10 mouse cellular contexts compared by ENCODE assay signal in genomic region chr15:77244634-77245033, GRCm38 (mm10).
DNase-seq lines count a peak whose midpoint lies in the region; ATAC-seq and TF ChIP-seq lines count a peak whose summit lies in the region.
"Had no signal": no experiment of that assay in that cellular context is flagged by ENCODE, and none has a peak within 500 bp of the region (broad histone marks: within the 10 kb centered on the region; RNA-seq: fewer than 3 reads in every experiment).

No protein-coding gene starts in this region.

- peaks cover 95% of the 10 kb centered on the region for H3K79me2 ChIP-seq in C2C12 (ENCODE audit: control insufficient read depth, insufficient read depth)

- H3K9ac ChIP-seq in heart, postnatal 0 days (replicated peaks; ENCODE audit: low read depth, low read length) = no peak overlapping the region
- H3K9ac ChIP-seq in embryonic facial prominence, embryonic 14.5 days (ENCODE audit: low read depth, low read length) = no peak overlapping the region
- H3K9ac ChIP-seq: liver, embryonic 14.5 days had no signal

- intact Hi-C loops in heart, postnatal 25 days (cut with DNase I) = no loop called here

- H3K27me3 ChIP-seq in heart, postnatal 0 days (ENCODE audit: control insufficient read depth, insufficient read depth, low read length) = no peaks in the 10 kb centered on the region
- no peaks in the 10 kb centered on the region for H3K27me3 ChIP-seq in C2C12 (ENCODE audit: control insufficient read depth, insufficient read depth, insufficient read length)
- H3K27me3 ChIP-seq in embryonic facial prominence, embryonic 14.5 days (replicated peaks; ENCODE audit: control insufficient read depth, insufficient read depth, low read length) = no peaks in the 10 kb centered on the region
- H3K27me3 ChIP-seq in limb, embryonic 10.5 days (ENCODE audit: low read depth, poor library complexity, severe bottlenecking) = no peaks in the 10 kb centered on the region

- H3K9me3 ChIP-seq in heart, postnatal 0 days (replicated peaks; ENCODE audit: control insufficient read depth, low read length) = no peaks in the 10 kb centered on the region
- no peaks in the 10 kb centered on the region for H3K9me3 ChIP-seq in embryonic facial prominence, embryonic 14.5 days (ENCODE audit: control insufficient read depth, low read length)
- H3K9me3 ChIP-seq in limb, embryonic 10.5 days (replicated peaks) = no peaks in the 10 kb centered on the region

- H3K4me1 ChIP-seq in heart, postnatal 0 days (ENCODE audit: control insufficient read depth, insufficient read depth) = peaks cover 20% of the 10 kb centered on the region
- H3K4me1 ChIP-seq in embryonic facial prominence, embryonic 14.5 days (ENCODE audit: control insufficient read depth, insufficient read depth, low read length) = peaks cover 31% of the 10 kb centered on the region
- H3K4me1 ChIP-seq in limb, embryonic 10.5 days = peaks cover 54% of the 10 kb centered on the region

- no peak overlapping the region for H3K4me2 ChIP-seq in heart, postnatal 0 days (ENCODE audit: low read depth, low read length)
- H3K4me2 ChIP-seq in embryonic facial prominence, embryonic 14.5 days (ENCODE audit: low read depth, low read length) = no peak overlapping the region

- no peak overlapping the region for H3K4me3 ChIP-seq in heart, postnatal 0 days (ENCODE audit: low read depth, low read length)
- no peak overlapping the region for H3K4me3 ChIP-seq in C2C12 (ENCODE audit: insufficient read depth, poor library complexity, severe bottlenecking)
- H3K4me3 ChIP-seq in embryonic facial prominence, embryonic 14.5 days (ENCODE audit: low read depth, low read length) = no peak overlapping the region
- H3K4me3 ChIP-seq in limb, embryonic 10.5 days = no peak overlapping the region

- H3K27ac ChIP-seq in heart, postnatal 0 days (ENCODE audit: low read depth) = 0 out of 2 replicates have a peak overlapping the region, but pooled peaks have one; percentile 3
- H3K27ac ChIP-seq in embryonic facial prominence, embryonic 14.5 days (replicated peaks; ENCODE audit: low read depth, low read length) = peak overlapping the region; percentile 77; the same call in 1 of the 2 replicates
- H3K27ac ChIP-seq in limb, embryonic 10.5 days = peak overlapping the region; percentile 10; the same call in 1 of the 2 replicates
- H3K27ac ChIP-seq: kidney, postnatal 0 days; liver, embryonic 14.5 days had no signal

- H3K79me3 ChIP-seq in C2C12 (ENCODE audit: low read depth) = peaks cover 38% of the 10 kb centered on the region

- no peak for TF ChIP-seq EP300 in heart, postnatal 0 days (IDR thresholded peaks at IDR 0.05; ENCODE audit: low read depth)

- ATAC-seq in heart, postnatal 0 days (ENCODE audit: insufficient read depth, low read depth) = no peak
- no peak for ATAC-seq in embryonic facial prominence, embryonic 14.5 days (ENCODE audit: low read depth)

- no peak overlapping the region for H3ac ChIP-seq in C2C12 (ENCODE audit: control insufficient read depth, insufficient read length, low read depth)

- TF ChIP-seq CTCF in heart, postnatal 0 days (IDR thresholded peaks at IDR 0.05; ENCODE audit: low read depth) = no peak
- TF ChIP-seq CTCF in C2C12 (IDR thresholded peaks at IDR 0.05; ENCODE audit: control insufficient read depth, insufficient read depth, insufficient read length) = no peak

- no peaks in the 10 kb centered on the region for H3K36me3 ChIP-seq in heart, postnatal 0 days (replicated peaks; ENCODE audit: control insufficient read depth, insufficient read depth, low read length)
- H3K36me3 ChIP-seq in C2C12 (ENCODE audit: control insufficient read depth, insufficient read depth) = no peaks in the 10 kb centered on the region
- H3K36me3 ChIP-seq in embryonic facial prominence, embryonic 14.5 days (ENCODE audit: control insufficient read depth, insufficient read depth, low read length) = no peaks in the 10 kb centered on the region
- no peaks in the 10 kb centered on the region for H3K36me3 ChIP-seq in limb, embryonic 10.5 days

- 71% methylated on average over 5 of the region's 5 CpGs for WGBS in heart, postnatal 0 days
- 77% methylated on average over 5 of the region's 5 CpGs for WGBS in embryonic facial prominence, embryonic 14.5 days
- WGBS in limb, embryonic 10.5 days = 90% methylated on average over 5 of the region's 5 CpGs

- DNase-seq in heart, postnatal 0 days (ENCODE audit: low spot score) = no peak
- no peak for DNase-seq in heart, adult 8-10 months (ENCODE audit: low spot score)
- DNase-seq in embryonic facial prominence, embryonic 14.5 days (ENCODE audit: low spot score) = no peak
- no peak for DNase-seq in limb, embryonic 10.5 days (ENCODE audit: low spot score)
- no peak for DNase-seq in lung, postnatal 25 days (ENCODE audit: low spot score)
- no peak for DNase-seq in heart, postnatal 25 days (ENCODE audit: low spot score)
- no peak for DNase-seq in layer of hippocampus, postnatal 36 days

TF ChIP-seq in C2C12, 6 proteins besides CTCF, POLR2A, EP300 and RAD21:
- TF ChIP-seq FOSL1 (IDR thresholded peaks at IDR 0.05; ENCODE audit: insufficient read depth, low read length, poor library complexity, severe bottlenecking) (no peak), CEBPB (IDR thresholded peaks at IDR 0.05; ENCODE audit: low read depth) (peak; percentile 95), MYOG (IDR thresholded peaks at IDR 0.05; ENCODE audit: control insufficient read depth, extremely low read depth, insufficient read length) (no peak)

Comparison
In these comparisons a context has a peak if more than half of its experiments do, and no peak if none do; other contexts are left out.
1. H3K27ac ChIP-seq: peak in every context shown above with its lines; median percentile 77 in embryonic facial prominence, embryonic 14.5 days; 10 in limb, embryonic 10.5 days; 3 in heart, postnatal 0 days.